Mouse (Mus musculus): ENCODE data around the gene Klk1. TPM values are rescaled to one million over a fixed set of nuclear protein-coding genes. Genes with fewer than 3 reads are reported as not detected.
"Not testable (repeated sequence)": the region's sequence is repeated elsewhere in the genome, so short reads cannot be mapped to it uniquely, and the experiment has no call there.

The Klk1 gene
- polyA plus RNA-seq, 1 experiment from 2014 or later, result not detected

DNA sequence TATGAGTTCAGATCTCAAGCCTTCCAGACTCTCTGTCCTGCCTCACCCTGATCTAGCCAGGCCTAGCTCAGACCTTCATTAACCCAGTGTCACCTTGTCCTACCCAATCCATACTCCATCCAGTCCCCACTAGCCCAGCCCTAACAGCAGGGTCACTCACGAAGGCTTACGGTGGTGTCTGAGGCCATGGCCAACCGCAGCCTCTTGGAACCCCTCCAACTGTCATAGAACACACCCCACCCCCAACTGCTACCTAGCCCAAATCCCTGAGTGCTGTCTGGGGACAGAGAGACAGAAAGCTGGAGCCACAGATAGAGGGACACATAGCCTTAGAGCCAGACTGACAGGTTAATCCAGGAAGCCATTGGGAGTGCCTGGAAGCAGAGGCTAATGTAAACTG is 10.7 kb downstream of the Klk1 start, which contains the start of gene Gm36864:
Gene Gm36864 (plus strand): TSS at position 269 of the 400 bp plus-strand sequence.
- Histone ChIP-seq H3K27ac (ENCODE audit: poor library complexity, severe bottlenecking) (no peak within 1 kb of the TSS), H3K9me3 (replicated peaks) (no peaks in the 10 kb centered on the region; the same call in 1 of the 2 replicates), H3K9ac (no peak within 1 kb of the TSS), H3K4me3 (no peak within 1 kb of the TSS), H3K4me1 (replicated peaks) (no peaks in the 10 kb centered on the region), H3K27me3 (replicated peaks) (peaks cover 4% of the 10 kb centered on the region; the same call in 1 of the 2 replicates), H3K4me2 (no peak within 1 kb of the TSS), H3K36me3 (no peaks in the 10 kb centered on the region)
- no peak for ATAC-seq (ENCODE audit: insufficient number of reproducible peaks, low FRiP score)
- 73% methylated on average over 3 of the region's 3 CpGs for WGBS

- Histone ChIP-seq H3K27me3 (replicated peaks) (no peaks in the 10 kb centered on the region), H3K9me3 (replicated peaks) (peaks cover 3% of the 10 kb centered on the region; the same call in 1 of the 2 replicates), H3K4me2 (no peak overlapping the region), H3K27ac (ENCODE audit: poor library complexity, severe bottlenecking) (no peak overlapping the region), H3K9ac (no peak overlapping the region), H3K4me3 (no peak overlapping the region), H3K36me3 (no peaks in the 10 kb centered on the region), H3K4me1 (replicated peaks) (no peaks in the 10 kb centered on the region)
- no peak for ATAC-seq (ENCODE audit: insufficient number of reproducible peaks, low FRiP score)
- WGBS, result 59% methylated on average over 2 of the region's 2 CpGs
Observed at GRCm38 (mm10) chr7:44239913-44240312, 14.8 kb downstream of the Klk1 start.

- Histone ChIP-seq H3K36me3 (no peaks in the 10 kb centered on the region), H3K4me2 (no peak overlapping the region), H3K4me3 (no peak overlapping the region), H3K4me1 (replicated peaks) (peaks cover 8% of the 10 kb centered on the region), H3K9me3 (replicated peaks) (peaks cover 3% of the 10 kb centered on the region; the same call in 1 of the 2 replicates), H3K27me3 (replicated peaks) (no peaks in the 10 kb centered on the region), H3K27ac (ENCODE audit: poor library complexity, severe bottlenecking) (no peak overlapping the region), H3K9ac (no peak overlapping the region)
- WGBS, result 46% methylated on average over 1 of the region's 1 CpGs
- ATAC-seq (ENCODE audit: insufficient number of reproducible peaks, low FRiP score), result no peak
Observed at GRCm38 (mm10) chr7:44240712-44241111, 15.6 kb downstream of the Klk1 start.

- WGBS, result 57% methylated on average over 2 of the region's 2 CpGs
- no peak overlapping the region for H3K27ac ChIP-seq (ENCODE audit: poor library complexity, severe bottlenecking)
- H3K4me1 ChIP-seq (replicated peaks), result peaks cover 8% of the 10 kb centered on the region
- no peak for ATAC-seq (ENCODE audit: insufficient number of reproducible peaks, low FRiP score)
- H3K27me3 ChIP-seq (replicated peaks), result no peaks in the 10 kb centered on the region
- no peak overlapping the region for H3K4me3 ChIP-seq
- H3K9me3 ChIP-seq (replicated peaks), result peaks cover 3% of the 10 kb centered on the region; the same call in 1 of the 2 replicates
- H3K4me2 ChIP-seq, result no peak overlapping the region
- no peak overlapping the region for H3K9ac ChIP-seq
- no peaks in the 10 kb centered on the region for H3K36me3 ChIP-seq
Observed at GRCm38 (mm10) chr7:44241163-44241562, 16.0 kb downstream of the Klk1 start.

GRCm38 (mm10) chr7:44244080-44244479 is 18.9 kb downstream of the Klk1 start:
- Histone ChIP-seq H3K4me1 (replicated peaks) (peaks cover 20% of the 10 kb centered on the region), H3K36me3 (peaks cover 13% of the 10 kb centered on the region), H3K9ac (no peak overlapping the region), H3K27me3 (replicated peaks) (no peaks in the 10 kb centered on the region), H3K9me3 (replicated peaks) (peaks cover 3% of the 10 kb centered on the region; the same call in 1 of the 2 replicates), H3K4me2 (no peak overlapping the region), H3K27ac (ENCODE audit: poor library complexity, severe bottlenecking) (no peak overlapping the region), H3K4me3 (no peak overlapping the region)
- WGBS, result 57% methylated on average over 1 of the region's 1 CpGs
- no peak for ATAC-seq (ENCODE audit: insufficient number of reproducible peaks, low FRiP score)

GRCm38 (mm10) chr7:44246055-44246983 is 21.2 kb downstream of the Klk1 start, which contains the start of the genes 1700028J19Rik and 2410002F23Rik:
Gene 1700028J19Rik (minus strand): TSS chr7:44246695.
Gene 2410002F23Rik (plus strand): TSS chr7:44246722.
- peaks cover 33% of the 10 kb centered on the region for H3K36me3 ChIP-seq
- H3K27me3 ChIP-seq (replicated peaks), result no peaks in the 10 kb centered on the region
- H3K9me3 ChIP-seq (replicated peaks), result 0 out of 2 replicates have a peak, but pooled peaks cover 3% of the 10 kb centered on the region
- under 1% methylated on average over 62 of the region's 62 CpGs for WGBS
- H3K9ac ChIP-seq, result peak within 1 kb of the TSS; percentile 92
- H3K4me2 ChIP-seq, result peak within 1 kb of the TSS; percentile 81
- ATAC-seq (ENCODE audit: insufficient number of reproducible peaks, low FRiP score), result peak; percentile 92
- H3K27ac ChIP-seq (ENCODE audit: poor library complexity, severe bottlenecking), result peak within 1 kb of the TSS; percentile 93
- H3K4me1 ChIP-seq (replicated peaks), result peaks cover 28% of the 10 kb centered on the region
- peak within 1 kb of the TSS; percentile 89 for H3K4me3 ChIP-seq

GRCm38 (mm10) chr7:44246984-44247470 is 21.9 kb downstream of the Klk1 start:
- no peaks in the 10 kb centered on the region for H3K27me3 ChIP-seq (replicated peaks)
- peak overlapping the region; percentile 81 for H3K4me2 ChIP-seq
- H3K9ac ChIP-seq, result peak overlapping the region; percentile 92
- 0 out of 2 replicates have a peak, but pooled peaks cover 3% of the 10 kb centered on the region for H3K9me3 ChIP-seq (replicated peaks)
- peaks cover 38% of the 10 kb centered on the region for H3K36me3 ChIP-seq
- peaks cover 28% of the 10 kb centered on the region for H3K4me1 ChIP-seq (replicated peaks)
- under 1% methylated on average over 22 of the region's 23 CpGs for WGBS
- peak overlapping the region; percentile 93 for H3K27ac ChIP-seq (ENCODE audit: poor library complexity, severe bottlenecking)
- peak; percentile 15 for ATAC-seq (ENCODE audit: insufficient number of reproducible peaks, low FRiP score)
- H3K4me3 ChIP-seq, result peak overlapping the region; percentile 89

GRCm38 (mm10) chr7:44247971-44248370 is 22.8 kb downstream of the Klk1 start:
- H3K27me3 ChIP-seq (replicated peaks), result no peaks in the 10 kb centered on the region
- peak overlapping the region; percentile 89 for H3K4me3 ChIP-seq
- H3K9me3 ChIP-seq (replicated peaks), result 0 out of 2 replicates have a peak, but pooled peaks cover 3% of the 10 kb centered on the region
- 92% methylated on average over 2 of the region's 2 CpGs for WGBS
- no peak overlapping the region for H3K27ac ChIP-seq (ENCODE audit: poor library complexity, severe bottlenecking)
- H3K4me2 ChIP-seq, result peak overlapping the region; percentile 81
- no peak for ATAC-seq (ENCODE audit: insufficient number of reproducible peaks, low FRiP score)
- peaks cover 37% of the 10 kb centered on the region for H3K4me1 ChIP-seq (replicated peaks)
- H3K9ac ChIP-seq, result peak overlapping the region; percentile 92
- H3K36me3 ChIP-seq, result peaks cover 47% of the 10 kb centered on the region

- Histone ChIP-seq H3K9me3 (replicated peaks) (no peaks in the 10 kb centered on the region), H3K36me3 (peaks cover 60% of the 10 kb centered on the region), H3K9ac (no peak overlapping the region), H3K4me2 (no peak overlapping the region), H3K4me3 (no peak overlapping the region), H3K27me3 (replicated peaks) (no peaks in the 10 kb centered on the region), H3K27ac (ENCODE audit: poor library complexity, severe bottlenecking) (no peak overlapping the region), H3K4me1 (replicated peaks) (peaks cover 41% of the 10 kb centered on the region)
- ATAC-seq (ENCODE audit: insufficient number of reproducible peaks, low FRiP score), result no peak
- 90% methylated on average over 4 of the region's 4 CpGs for WGBS
Observed at GRCm38 (mm10) chr7:44249248-44249647, 24.1 kb downstream of the Klk1 start.

- H3K27ac ChIP-seq (ENCODE audit: poor library complexity, severe bottlenecking); H3K27me3 ChIP-seq (replicated peaks); H3K4me3 ChIP-seq; ATAC-seq (ENCODE audit: insufficient number of reproducible peaks, low FRiP score); H3K4me2 ChIP-seq; H3K9me3 ChIP-seq (replicated peaks): not testable (repeated sequence)
- Histone ChIP-seq H3K9ac (0 out of 2 replicates have a peak overlapping the region, but pooled peaks have one; percentile 2), H3K4me1 (replicated peaks) (peaks cover 39% of the 10 kb centered on the region), H3K36me3 (peaks cover 61% of the 10 kb centered on the region)
- WGBS, result 88% methylated on average over 17 of the region's 17 CpGs
Observed at GRCm38 (mm10) chr7:44250732-44251275, 25.6 kb downstream of the Klk1 start.

Measured in heart, embryonic 12.5 days (tissue).